Mouse (Mus musculus): Measurements from ENCODE around the gene Hap1. TPM values are rescaled to one million over a fixed set of nuclear protein-coding genes. Genes with fewer than 3 reads are reported as not detected.
A peak's percentile ranks its signal among the peaks of the same experiment; 100 is the strongest.
"Not testable (repeated sequence)": the region's sequence is repeated elsewhere in the genome, so short reads cannot be mapped to it uniquely, and the experiment has no call there.

Hap1 gene
- polyA plus RNA-seq, 1 experiment from 2014 or later = 96.3 TPM

- H3K4me3 ChIP-seq (replicated peaks) = peak within 1 kb of the TSS; percentile 84
- ATAC-seq (ENCODE audit: low FRiP score) = peak; percentile 93
- H3K9ac ChIP-seq = peak within 1 kb of the TSS; percentile 97
- no peaks in the 10 kb centered on the region for H3K9me3 ChIP-seq
- H3K4me1 ChIP-seq = peaks cover 11% of the 10 kb centered on the region
- peaks cover 20% of the 10 kb centered on the region for H3K36me3 ChIP-seq (replicated peaks)
- peak within 1 kb of the TSS; percentile 98 for H3K27ac ChIP-seq
- H3K4me2 ChIP-seq = peak within 1 kb of the TSS; percentile 80
- no peaks in the 10 kb centered on the region for H3K27me3 ChIP-seq
- 1% methylated on average over 57 of the region's 58 CpGs for WGBS
These were observed 36.3 kb downstream of the Hap1 start, which contains the start of gene Eif1 for GRCm38 (mm10) chr11:100319492-100320171. TSS of gene Eif1 (plus strand) at chr11:100319885.

- H3K4me2 ChIP-seq = peak overlapping the region; percentile 56
- no peaks in the 10 kb centered on the region for H3K9me3 ChIP-seq
- peak overlapping the region; percentile 84 for H3K4me3 ChIP-seq (replicated peaks)
- no peaks in the 10 kb centered on the region for H3K27me3 ChIP-seq
- 89% methylated on average over 10 of the region's 10 CpGs for WGBS
- peak; percentile 0; the same call in 1 of the 2 replicates for ATAC-seq (ENCODE audit: low FRiP score)
- H3K9ac ChIP-seq = no peak overlapping the region
- peaks cover 20% of the 10 kb centered on the region for H3K36me3 ChIP-seq (replicated peaks)
- peaks cover 11% of the 10 kb centered on the region for H3K4me1 ChIP-seq
- H3K27ac ChIP-seq = peak overlapping the region; percentile 73
These were observed 37.1 kb downstream of the Hap1 start for GRCm38 (mm10) chr11:100318529-100319451.

DNA sequence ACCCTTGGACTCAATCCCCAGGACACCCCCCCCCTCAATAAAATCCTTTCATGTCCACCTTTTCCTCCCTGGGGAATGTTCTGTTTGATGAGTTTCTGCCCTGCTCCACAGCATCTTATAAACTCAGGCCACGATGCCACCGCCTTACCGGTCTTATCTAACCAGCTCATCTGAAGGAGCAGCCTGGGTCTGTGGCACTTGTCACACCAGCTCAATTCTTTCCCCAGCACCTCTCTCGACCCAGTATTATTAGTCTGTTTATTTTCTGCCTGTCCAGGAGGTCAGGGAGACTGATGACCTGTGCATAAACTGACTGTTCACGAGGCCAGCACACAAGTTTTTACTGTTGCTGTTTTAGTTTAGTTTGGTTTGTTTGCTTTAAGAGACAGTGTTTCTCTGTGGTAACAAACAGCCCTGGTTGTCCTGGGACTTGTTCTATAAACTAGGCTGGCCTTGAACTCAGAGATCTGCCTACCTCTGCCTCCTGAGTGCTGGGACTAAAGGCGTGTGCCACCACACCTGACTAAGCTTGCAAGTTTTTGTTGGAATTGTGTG is 38.0 kb downstream of the Hap1 start:
- Histone ChIP-seq H3K27ac (no peak overlapping the region), H3K9me3 (no peaks in the 10 kb centered on the region), H3K36me3 (replicated peaks) (peaks cover 20% of the 10 kb centered on the region), H3K4me3 (replicated peaks) (no peak overlapping the region), H3K9ac (no peak overlapping the region), H3K4me1 (peaks cover 11% of the 10 kb centered on the region), H3K27me3 (no peaks in the 10 kb centered on the region), H3K4me2 (no peak overlapping the region)
- ATAC-seq (ENCODE audit: low FRiP score) = no peak
- WGBS = 81% methylated on average over 6 of the region's 6 CpGs

DNA sequence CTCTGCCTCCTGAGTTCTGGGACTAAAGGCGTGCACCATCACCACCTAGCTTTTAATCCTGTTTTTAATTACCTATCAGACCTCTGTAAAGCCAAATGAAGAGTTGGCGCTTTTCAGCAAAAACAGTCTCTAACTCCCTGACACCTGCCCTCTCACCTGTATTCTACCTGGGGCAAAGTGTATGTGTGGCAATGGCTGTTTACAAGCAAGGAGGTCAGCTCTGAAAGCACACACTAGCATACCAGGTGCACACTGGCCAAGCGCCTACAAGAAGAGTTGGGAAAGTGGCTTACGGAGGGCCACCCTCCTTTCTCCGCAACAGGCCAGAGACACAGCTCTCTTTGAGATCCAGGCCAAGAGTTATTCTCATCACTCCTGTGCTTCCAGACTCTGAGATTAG is 40.5 kb downstream of the Hap1 start:
- no peak overlapping the region for H3K9ac ChIP-seq
- no peak for ATAC-seq (ENCODE audit: low FRiP score)
- H3K4me3 ChIP-seq (replicated peaks) = no peak overlapping the region
- H3K27ac ChIP-seq = no peak overlapping the region
- no peaks in the 10 kb centered on the region for H3K9me3 ChIP-seq
- H3K36me3 ChIP-seq (replicated peaks) = no peaks in the 10 kb centered on the region
- no peak overlapping the region for H3K4me2 ChIP-seq
- no peaks in the 10 kb centered on the region; the same call in 1 of the 2 replicates for H3K4me1 ChIP-seq
- 95% methylated on average over 5 of the region's 5 CpGs for WGBS
- no peaks in the 10 kb centered on the region for H3K27me3 ChIP-seq

DNA sequence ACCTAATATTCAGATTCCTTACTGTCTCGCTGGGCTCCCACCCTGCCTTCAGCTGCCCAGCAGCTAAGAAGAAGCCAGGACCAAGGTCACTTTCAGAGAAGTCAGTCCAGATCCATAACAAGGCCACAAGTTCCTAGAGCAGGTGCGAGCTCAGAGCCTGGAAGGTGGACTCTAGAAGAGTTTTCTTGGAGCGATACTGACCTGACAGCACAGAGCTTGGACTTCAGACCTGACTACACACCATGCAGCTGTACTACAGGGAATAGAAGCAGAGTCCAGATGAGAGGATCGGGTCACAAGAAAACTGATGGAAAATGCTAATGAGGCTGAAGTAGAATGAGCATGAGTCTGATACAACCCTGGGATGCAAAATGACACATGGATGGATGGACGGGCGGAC is 42.5 kb downstream of the Hap1 start:
- Histone ChIP-seq H3K36me3 (replicated peaks) (no peaks in the 10 kb centered on the region), H3K4me3 (replicated peaks) (no peak overlapping the region), H3K9ac (no peak overlapping the region), H3K4me2 (no peak overlapping the region), H3K27ac (no peak overlapping the region), H3K27me3 (no peaks in the 10 kb centered on the region), H3K9me3 (no peaks in the 10 kb centered on the region), H3K4me1 (no peaks in the 10 kb centered on the region; the same call in 1 of the 2 replicates)
- no peak for ATAC-seq (ENCODE audit: low FRiP score)
- 92% methylated on average over 6 of the region's 6 CpGs for WGBS

DNA sequence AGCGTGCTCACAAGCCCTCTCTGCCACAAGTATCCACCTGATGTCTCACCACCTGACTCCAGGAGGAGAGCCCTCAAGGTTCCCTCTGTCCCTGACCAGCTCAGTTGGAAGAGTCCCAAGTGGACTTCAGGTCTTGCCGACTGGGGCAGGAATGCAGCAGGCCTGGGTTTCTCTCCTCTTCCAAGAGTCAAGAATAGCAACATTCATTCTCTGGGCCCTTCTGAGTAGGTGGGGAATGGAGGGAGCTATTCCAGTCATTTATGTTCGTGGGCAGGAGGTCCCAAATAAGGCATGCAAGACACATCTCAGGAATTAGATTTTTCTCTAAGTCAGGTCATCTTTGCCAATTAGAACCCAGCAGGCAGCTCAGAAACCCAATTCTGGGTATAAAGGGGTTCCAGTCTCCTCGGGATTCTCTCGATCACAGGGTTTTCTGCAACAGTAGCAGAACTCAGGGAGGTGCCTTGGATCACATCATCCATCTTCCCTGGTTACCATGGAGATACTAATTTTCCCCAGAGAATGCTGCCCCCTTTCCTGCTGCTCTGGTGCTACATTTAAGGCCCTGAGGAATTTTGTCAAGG is 43.7 kb downstream of the Hap1 start:
- no peaks in the 10 kb centered on the region for H3K27me3 ChIP-seq
- H3K27ac ChIP-seq = no peak overlapping the region
- H3K4me3 ChIP-seq (replicated peaks) = no peak overlapping the region
- H3K9ac ChIP-seq = no peak overlapping the region
- no peaks in the 10 kb centered on the region; the same call in 1 of the 2 replicates for H3K4me1 ChIP-seq
- H3K4me2 ChIP-seq = no peak overlapping the region
- no peaks in the 10 kb centered on the region for H3K9me3 ChIP-seq
- 31% methylated on average over 5 of the region's 5 CpGs for WGBS
- ATAC-seq (ENCODE audit: low FRiP score) = no peak
- H3K36me3 ChIP-seq (replicated peaks) = no peaks in the 10 kb centered on the region

- 67% methylated on average over 1 of the region's 1 CpGs for WGBS
- no peak for ATAC-seq (ENCODE audit: low FRiP score)
- no peaks in the 10 kb centered on the region for H3K9me3 ChIP-seq
- H3K27ac ChIP-seq = no peak overlapping the region
- no peak overlapping the region for H3K4me2 ChIP-seq
- no peak overlapping the region for H3K9ac ChIP-seq
- no peaks in the 10 kb centered on the region for H3K27me3 ChIP-seq
- H3K36me3 ChIP-seq (replicated peaks) = no peaks in the 10 kb centered on the region
- no peaks in the 10 kb centered on the region; the same call in 1 of the 2 replicates for H3K4me1 ChIP-seq
- no peak overlapping the region for H3K4me3 ChIP-seq (replicated peaks)
These were observed 44.3 kb downstream of the Hap1 start for GRCm38 (mm10) chr11:100311656-100312055.

- not testable (repeated sequence) for ATAC-seq (ENCODE audit: low FRiP score); H3K4me2 ChIP-seq; H3K9ac ChIP-seq; H3K9me3 ChIP-seq; H3K27ac ChIP-seq; H3K4me3 ChIP-seq (replicated peaks); H3K27me3 ChIP-seq; H3K4me1 ChIP-seq; H3K36me3 ChIP-seq (replicated peaks)
- 95% methylated on average over 6 of the region's 6 CpGs for WGBS
These were observed 47.3 kb downstream of the Hap1 start for GRCm38 (mm10) chr11:100308672-100309071.

- H3K27me3 ChIP-seq = no peaks in the 10 kb centered on the region
- no peak overlapping the region for H3K4me2 ChIP-seq
- no peaks in the 10 kb centered on the region; the same call in 1 of the 2 replicates for H3K4me1 ChIP-seq
- no peak overlapping the region for H3K27ac ChIP-seq
- WGBS = 92% methylated on average over 5 of the region's 5 CpGs
- no peak for ATAC-seq (ENCODE audit: low FRiP score)
- H3K9me3 ChIP-seq = no peaks in the 10 kb centered on the region
- H3K9ac ChIP-seq = no peak overlapping the region
- H3K36me3 ChIP-seq (replicated peaks) = no peaks in the 10 kb centered on the region
- H3K4me3 ChIP-seq (replicated peaks) = no peak overlapping the region
These were observed 48.0 kb downstream of the Hap1 start for GRCm38 (mm10) chr11:100307900-100308299.

DNA sequence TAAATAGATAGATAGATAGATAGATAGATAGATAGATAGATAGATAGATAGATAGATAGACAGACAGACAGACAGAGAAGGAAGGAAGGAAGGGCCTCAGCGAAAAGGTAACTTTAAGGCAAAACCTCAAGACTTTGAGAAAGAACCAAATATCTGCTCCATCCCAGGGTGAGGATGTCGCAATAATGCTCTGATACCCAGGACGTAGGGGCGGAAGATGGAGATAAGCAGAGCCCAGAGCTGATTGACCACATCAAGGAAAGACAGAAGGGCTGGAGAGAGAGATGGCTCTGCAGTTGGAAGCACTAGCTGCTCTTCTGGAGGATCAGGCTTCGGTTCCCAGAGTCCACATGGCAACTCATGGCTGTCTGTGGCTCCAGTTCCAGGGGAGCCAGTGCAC is 54.6 kb downstream of the Hap1 start:
- no peak overlapping the region for H3K9ac ChIP-seq
- WGBS = 94% methylated on average over 5 of the region's 5 CpGs
- H3K27me3 ChIP-seq = 0 out of 2 replicates have a peak, but pooled peaks cover 4% of the 10 kb centered on the region
- no peaks in the 10 kb centered on the region for H3K36me3 ChIP-seq (replicated peaks)
- H3K4me1 ChIP-seq = peaks cover 3% of the 10 kb centered on the region; the same call in 1 of the 2 replicates
- H3K4me2 ChIP-seq = no peak overlapping the region
- no peak overlapping the region for H3K27ac ChIP-seq
- H3K9me3 ChIP-seq = no peaks in the 10 kb centered on the region
- H3K4me3 ChIP-seq (replicated peaks) = no peak overlapping the region
- ATAC-seq (ENCODE audit: low FRiP score) = no peak

- 0 out of 2 replicates have a peak, but pooled peaks have one; percentile 11 for ATAC-seq (ENCODE audit: low FRiP score)
- H3K9me3 ChIP-seq = no peaks in the 10 kb centered on the region
- no peak overlapping the region for H3K27ac ChIP-seq
- peaks cover 3% of the 10 kb centered on the region; the same call in 1 of the 2 replicates for H3K4me1 ChIP-seq
- H3K36me3 ChIP-seq (replicated peaks) = no peaks in the 10 kb centered on the region
- H3K9ac ChIP-seq = no peak overlapping the region
- 7% methylated on average over 5 of the region's 5 CpGs for WGBS
- H3K4me3 ChIP-seq (replicated peaks) = no peak overlapping the region
- H3K4me2 ChIP-seq = no peak overlapping the region
- H3K27me3 ChIP-seq = 0 out of 2 replicates have a peak, but pooled peaks cover 4% of the 10 kb centered on the region
These were observed 55.6 kb downstream of the Hap1 start for GRCm38 (mm10) chr11:100300293-100300692.

Data from forebrain, embryonic 12.5 days (tissue).